Mouse (Mus musculus) kidney, embryonic 15.5 days (tissue): ENCODE data around the gene Nsmce3. TPM values are rescaled to one million over a fixed set of nuclear protein-coding genes. Genes with fewer than 3 reads are reported as not detected.

Experiments
- ATAC-seq: fragments of 200-750 bp; cut with Nextera tagmentation; replicated peaks from 2 replicates; pipeline ENCODE4 v1.8.0; 2017; ENCODE audit warnings: moderate TSS enrichment; ENCODE audit not compliant: low FRiP score
- H3K27ac ChIP-seq: fragments of 300-500 bp; sonication (generic); 2 replicates; pipeline ENCODE4 v1.5.1; 2015; ENCODE audit warnings: mild to moderate bottlenecking, inconsistent platforms
- H3K27me3 ChIP-seq: fragments of 300-500 bp; sonication (generic); 2 replicates; pipeline ENCODE4 v1.6.1; 2015; ENCODE audit warnings: inconsistent platforms
- H3K36me3 ChIP-seq: fragments of 300-500 bp; sonication (generic); 2 replicates; pipeline ENCODE4 v1.6.1; 2015; ENCODE audit warnings: inconsistent platforms
- H3K4me1 ChIP-seq: fragments of 300-500 bp; sonication (generic); 2 replicates; pipeline ENCODE4 v1.6.1; 2015; ENCODE audit warnings: inconsistent platforms
- H3K4me2 ChIP-seq: fragments of 300-500 bp; sonication (generic); 2 replicates; pipeline ENCODE4 v1.6.1; 2015; ENCODE audit warnings: moderate library complexity, mild to moderate bottlenecking, inconsistent platforms
- H3K4me3 ChIP-seq: fragments of 300-500 bp; sonication (generic); replicated peaks from 2 replicates; pipeline ENCODE4 v1.5.1; 2015; ENCODE audit warnings: mild to moderate bottlenecking, inconsistent platforms
- H3K9ac ChIP-seq: fragments of 300-500 bp; sonication (generic); 2 replicates; pipeline ENCODE4 v1.6.1; 2015; ENCODE audit warnings: mild to moderate bottlenecking, inconsistent platforms
- H3K9me3 ChIP-seq: fragments of 300-500 bp; sonication (generic); replicated peaks from 2 replicates; pipeline ENCODE4 v1.6.1; 2016; ENCODE audit warnings: inconsistent platforms
- WGBS: fragments of 180-500 bp; shearing (Covaris S2); methylation state at CpG from one replicate; pipeline ENCODE4 v1.1.7; 2015; ENCODE audit warnings: mixed read lengths; 5-methylcytosine and 5-hydroxymethylcytosine counted together
- polyA plus RNA-seq: library from polyadenylated mRNA; unstranded; fragments of >200 nt; fragmentation: Nextera tagmentation; extraction: Ambion mirVana; gene quantifications from 2 replicates; pipeline ENCODE4 v1.2.1, GENCODE M21; 2015

The Nsmce3 gene
- polyA plus RNA-seq, 1 experiment from 2014 or later, result 10.5 TPM

GRCm38 (mm10) chr7:64889919-64890318 lies 17.1 kb upstream of the Nsmce3 start:
- Histone ChIP-seq H3K9ac (no peak overlapping the region), H3K4me1 (no peaks in the 10 kb centered on the region), H3K27me3 (no peaks in the 10 kb centered on the region), H3K4me3 (no peak overlapping the region), H3K4me2 (no peak overlapping the region), H3K9me3 (no peaks in the 10 kb centered on the region), H3K27ac (no peak overlapping the region), H3K36me3 (no peaks in the 10 kb centered on the region)
- WGBS, result 85% methylated on average over 9 of the region's 9 CpGs
- ATAC-seq, result no peak

- Histone ChIP-seq H3K9ac (no peak overlapping the region), H3K4me2 (no peak overlapping the region), H3K36me3 (no peaks in the 10 kb centered on the region), H3K4me3 (no peak overlapping the region), H3K27me3 (no peaks in the 10 kb centered on the region), H3K9me3 (no peaks in the 10 kb centered on the region), H3K4me1 (no peaks in the 10 kb centered on the region), H3K27ac (no peak overlapping the region)
- 78% methylated on average over 11 of the region's 11 CpGs for WGBS
- no peak for ATAC-seq
Observed at GRCm38 (mm10) chr7:64884187-64884862, 11.5 kb upstream of the Nsmce3 start.

GRCm38 (mm10) chr7:64882243-64882642 lies 9.4 kb upstream of the Nsmce3 start:
- WGBS, result 84% methylated on average over 6 of the region's 6 CpGs
- Histone ChIP-seq H3K36me3 (no peaks in the 10 kb centered on the region), H3K4me1 (no peaks in the 10 kb centered on the region), H3K27ac (no peak overlapping the region), H3K4me3 (no peak overlapping the region), H3K9me3 (no peaks in the 10 kb centered on the region), H3K9ac (no peak overlapping the region), H3K27me3 (no peaks in the 10 kb centered on the region), H3K4me2 (no peak overlapping the region)
- no peak for ATAC-seq

- Histone ChIP-seq H3K27ac (no peak overlapping the region), H3K4me3 (no peak overlapping the region), H3K9ac (no peak overlapping the region), H3K36me3 (no peaks in the 10 kb centered on the region), H3K27me3 (no peaks in the 10 kb centered on the region), H3K4me1 (no peaks in the 10 kb centered on the region), H3K4me2 (no peak overlapping the region), H3K9me3 (no peaks in the 10 kb centered on the region)
- WGBS, result 77% methylated on average over 7 of the region's 7 CpGs
- no peak for ATAC-seq
Observed at GRCm38 (mm10) chr7:64881387-64881786, 8.6 kb upstream of the Nsmce3 start.

GRCm38 (mm10) chr7:64880415-64880814 lies 7.6 kb upstream of the Nsmce3 start:
- H3K4me3 ChIP-seq, result no peak overlapping the region
- no peaks in the 10 kb centered on the region for H3K9me3 ChIP-seq
- no peak overlapping the region for H3K4me2 ChIP-seq
- ATAC-seq, result no peak
- no peak overlapping the region for H3K9ac ChIP-seq
- no peaks in the 10 kb centered on the region for H3K36me3 ChIP-seq
- H3K27ac ChIP-seq, result no peak overlapping the region
- no peaks in the 10 kb centered on the region for H3K4me1 ChIP-seq
- WGBS, result 80% methylated on average over 5 of the region's 5 CpGs
- no peaks in the 10 kb centered on the region for H3K27me3 ChIP-seq

GRCm38 (mm10) chr7:64874941-64875340 lies 2.1 kb upstream of the Nsmce3 start:
- no peak overlapping the region for H3K9ac ChIP-seq
- no peak overlapping the region for H3K4me3 ChIP-seq
- H3K27ac ChIP-seq, result no peak overlapping the region
- peaks cover 20% of the 10 kb centered on the region for H3K4me1 ChIP-seq
- no peak overlapping the region for H3K4me2 ChIP-seq
- peaks cover 1% of the 10 kb centered on the region; the same call in 1 of the 2 replicates for H3K36me3 ChIP-seq
- H3K27me3 ChIP-seq, result no peaks in the 10 kb centered on the region
- no peaks in the 10 kb centered on the region for H3K9me3 ChIP-seq
- no peak for ATAC-seq
- 89% methylated on average over 4 of the region's 4 CpGs for WGBS

- Histone ChIP-seq H3K27ac (peak overlapping the region; percentile 97), H3K4me2 (peak overlapping the region; percentile 81), H3K36me3 (peaks cover 6% of the 10 kb centered on the region; the same call in 1 of the 2 replicates), H3K4me3 (peak overlapping the region; percentile 93), H3K9me3 (no peaks in the 10 kb centered on the region), H3K4me1 (peaks cover 23% of the 10 kb centered on the region), H3K9ac (no peak overlapping the region), H3K27me3 (no peaks in the 10 kb centered on the region)
- ATAC-seq, result peak; percentile 23
- WGBS, result 38% methylated on average over 11 of the region's 11 CpGs
Observed at GRCm38 (mm10) chr7:64873266-64873665, 469 bp upstream of the Nsmce3 start.

GRCm38 (mm10) chr7:64871987-64872742 lies 632 bp downstream of the Nsmce3 start:
- WGBS, result 1% methylated on average over 33 of the region's 33 CpGs
- Histone ChIP-seq H3K9ac (peak overlapping the region; percentile 91), H3K9me3 (no peaks in the 10 kb centered on the region), H3K27ac (peak overlapping the region; percentile 97), H3K4me2 (peak overlapping the region; percentile 81), H3K27me3 (no peaks in the 10 kb centered on the region), H3K36me3 (peaks cover 6% of the 10 kb centered on the region; the same call in 1 of the 2 replicates), H3K4me1 (peaks cover 23% of the 10 kb centered on the region), H3K4me3 (peak overlapping the region; percentile 93)
- peak; percentile 54 for ATAC-seq

- Histone ChIP-seq H3K4me1 (peaks cover 23% of the 10 kb centered on the region), H3K27me3 (no peaks in the 10 kb centered on the region), H3K4me3 (no peak overlapping the region), H3K27ac (no peak overlapping the region), H3K4me2 (no peak overlapping the region), H3K9ac (no peak overlapping the region), H3K9me3 (no peaks in the 10 kb centered on the region), H3K36me3 (peaks cover 6% of the 10 kb centered on the region; the same call in 1 of the 2 replicates)
- ATAC-seq, result no peak
- WGBS, result 67% methylated on average over 6 of the region's 6 CpGs
Observed at GRCm38 (mm10) chr7:64869549-64870065, 3.2 kb downstream of the Nsmce3 start.

GRCm38 (mm10) chr7:64863538-64863937 lies 9.3 kb downstream of the Nsmce3 start:
- Histone ChIP-seq H3K4me1 (no peaks in the 10 kb centered on the region), H3K27ac (no peak overlapping the region), H3K4me2 (no peak overlapping the region), H3K9ac (no peak overlapping the region), H3K27me3 (no peaks in the 10 kb centered on the region), H3K9me3 (no peaks in the 10 kb centered on the region), H3K36me3 (no peaks in the 10 kb centered on the region), H3K4me3 (no peak overlapping the region)
- no peak for ATAC-seq
- WGBS, result 91% methylated on average over 3 of the region's 3 CpGs

GRCm38 (mm10) chr7:64862978-64863377 lies 9.8 kb downstream of the Nsmce3 start:
- Histone ChIP-seq H3K9me3 (no peaks in the 10 kb centered on the region), H3K4me1 (no peaks in the 10 kb centered on the region), H3K27me3 (no peaks in the 10 kb centered on the region), H3K4me3 (no peak overlapping the region), H3K27ac (no peak overlapping the region), H3K4me2 (no peak overlapping the region), H3K36me3 (no peaks in the 10 kb centered on the region), H3K9ac (no peak overlapping the region)
- WGBS, result 80% methylated on average over 3 of the region's 3 CpGs
- no peak for ATAC-seq

GRCm38 (mm10) chr7:64856526-64857082 lies 16.2 kb downstream of the Nsmce3 start:
- no peaks in the 10 kb centered on the region for H3K27me3 ChIP-seq
- no peak overlapping the region for H3K4me3 ChIP-seq
- no peak overlapping the region for H3K27ac ChIP-seq
- no peak overlapping the region for H3K9ac ChIP-seq
- H3K9me3 ChIP-seq, result no peaks in the 10 kb centered on the region
- H3K4me2 ChIP-seq, result no peak overlapping the region
- no peaks in the 10 kb centered on the region for H3K36me3 ChIP-seq
- ATAC-seq, result no peak
- H3K4me1 ChIP-seq, result no peaks in the 10 kb centered on the region
- WGBS, result 83% methylated on average over 12 of the region's 12 CpGs
